Mouse (Mus musculus) heart, postnatal 0 days (tissue): ENCODE results near the gene Nudt6. TPM values are rescaled to one million over a fixed set of nuclear protein-coding genes. Genes with fewer than 3 reads are reported as not detected.

Experiments
- ATAC-seq: fragments of 200-750 bp; cut with Nextera tagmentation; 2 replicates; pipeline ENCODE4 v1.8.0; 2017; ENCODE audit warnings: low read depth, moderate number of reproducible peaks, moderate library complexity; ENCODE audit not compliant: insufficient read depth
- DNase-seq: peaks from one replicate; pipeline ENCODE4 v3.0.0-alpha.2; 2016; ENCODE audit warnings: low spot score
- H3K27ac ChIP-seq: fragments of 300-500 bp; sonication (generic); 2 replicates; pipeline ENCODE4 v1.5.1; 2014; ENCODE audit warnings: low read depth, mild to moderate bottlenecking
- H3K27me3 ChIP-seq: fragments of 300-500 bp; sonication (generic); 2 replicates; pipeline ENCODE4 v1.6.1; 2014; ENCODE audit warnings: low read length, mixed read lengths; ENCODE audit not compliant: control insufficient read depth, insufficient read depth
- H3K36me3 ChIP-seq: fragments of 300-500 bp; sonication (generic); replicated peaks from 2 replicates; pipeline ENCODE4 v1.6.1; 2014; ENCODE audit warnings: low read length, mixed read lengths; ENCODE audit not compliant: control insufficient read depth, insufficient read depth
- H3K4me1 ChIP-seq: fragments of 300-500 bp; sonication (generic); 2 replicates; pipeline ENCODE4 v1.6.1; 2014; ENCODE audit warnings: antibody characterized with exemption; ENCODE audit not compliant: control insufficient read depth, insufficient read depth
- H3K4me2 ChIP-seq: fragments of 300-500 bp; sonication (generic); 2 replicates; pipeline ENCODE4 v1.6.1; 2014; ENCODE audit warnings: low read depth, mild to moderate bottlenecking, low read length, moderate library complexity
- H3K4me3 ChIP-seq: fragments of 300-500 bp; sonication (generic); 2 replicates; pipeline ENCODE4 v1.5.1; 2014; ENCODE audit warnings: low read depth, low read length
- H3K9ac ChIP-seq: fragments of 300-500 bp; sonication (generic); replicated peaks from 2 replicates; pipeline ENCODE4 v1.6.1; 2014; ENCODE audit warnings: low read depth, low read length, mixed read lengths
- H3K9me3 ChIP-seq: fragments of 300-500 bp; sonication (generic); replicated peaks from 2 replicates; pipeline ENCODE4 v1.6.1; 2016; ENCODE audit warnings: low read length; ENCODE audit not compliant: control insufficient read depth
- CTCF ChIP-seq: IDR thresholded peaks from 2 replicates; pipeline ENCODE4 v1.5.1; 2016; ENCODE audit warnings: antibody characterized with exemption, control low read depth, low read depth
- EP300 ChIP-seq: IDR thresholded peaks from 2 replicates; pipeline ENCODE4 v1.6.1; 2016; ENCODE audit warnings: antibody characterized with exemption, low read depth
- WGBS: fragments of 180-500 bp; shearing (Covaris S2); extraction: QIAGEN DNeasy Blood & Tissue Kit; methylation state at CpG from one replicate; pipeline ENCODE4 v1.1.7; 2014; 5-methylcytosine and 5-hydroxymethylcytosine counted together
- polyA plus RNA-seq: library from polyadenylated mRNA; unstranded; fragments of >200 nt; fragmentation: Nextera tagmentation; extraction: Ambion mirVana; gene quantifications from 2 replicates; pipeline ENCODE4 v1.2.1, GENCODE M21; 2015
- total RNA-seq: library from RNA; depleted of rRNA; stranded (reverse); fragments of >200 nt; gene quantifications from 2 replicates; pipeline ENCODE4 v1.2.3, GENCODE M21; 2014; ENCODE audit warnings: low replicate concordance

Nudt6 gene
- total and polyA plus RNA-seq, 2 experiments from 2014 or later: 9.8 to 23.6 TPM

- Histone ChIP-seq H3K36me3 (no peaks in the 10 kb centered on the region), H3K4me2 (peak overlapping the region; percentile 82), H3K27ac (peak overlapping the region; percentile 98), H3K4me1 (peaks cover 12% of the 10 kb centered on the region), H3K27me3 (no peaks in the 10 kb centered on the region), H3K9ac (peak overlapping the region; percentile 64), H3K4me3 (peak overlapping the region; percentile 88), H3K9me3 (no peaks in the 10 kb centered on the region)
- ATAC-seq (peak; percentile 36), DNase-seq (peak; percentile 55)
- no peak for TF ChIP-seq EP300
- peak; percentile 5; the same call in 1 of the 2 replicates for TF ChIP-seq CTCF
- 0% methylated on average over 30 of the region's 30 CpGs for WGBS
Measured at GRCm38 (mm10) chr3:37418961-37419457, 1.0 kb downstream of the Nudt6 start.

DNA sequence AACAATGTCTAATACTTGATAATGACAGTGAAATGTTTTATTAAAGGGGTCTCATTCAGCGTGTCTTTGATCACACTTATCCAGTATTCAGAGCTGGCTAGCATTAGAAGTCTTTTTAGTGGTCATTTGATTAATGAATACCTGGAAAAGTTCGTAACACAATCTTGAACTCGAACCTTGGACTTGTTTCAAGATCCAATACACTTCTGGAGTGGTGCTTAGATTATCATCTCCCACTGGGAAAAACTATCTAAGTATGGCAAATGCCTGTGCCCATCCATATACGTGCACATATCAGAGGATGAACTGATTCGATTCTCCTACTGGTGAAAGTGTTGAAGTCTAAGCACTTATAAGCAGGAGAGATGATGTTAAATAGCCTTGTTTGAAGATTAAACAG lies 1.7 kb downstream of the Nudt6 start:
- H3K27ac ChIP-seq: peak overlapping the region; percentile 98
- H3K36me3 ChIP-seq: no peaks in the 10 kb centered on the region
- peaks cover 12% of the 10 kb centered on the region for H3K4me1 ChIP-seq
- TF ChIP-seq CTCF (no peak), EP300 (no peak)
- H3K9ac ChIP-seq: peak overlapping the region; percentile 64
- DNase-seq (no peak), ATAC-seq (no peak)
- H3K4me3 ChIP-seq: peak overlapping the region; percentile 88
- H3K4me2 ChIP-seq: peak overlapping the region; percentile 82
- no peaks in the 10 kb centered on the region for H3K27me3 ChIP-seq
- no peaks in the 10 kb centered on the region for H3K9me3 ChIP-seq
- WGBS: 67% methylated on average over 5 of the region's 5 CpGs

DNA sequence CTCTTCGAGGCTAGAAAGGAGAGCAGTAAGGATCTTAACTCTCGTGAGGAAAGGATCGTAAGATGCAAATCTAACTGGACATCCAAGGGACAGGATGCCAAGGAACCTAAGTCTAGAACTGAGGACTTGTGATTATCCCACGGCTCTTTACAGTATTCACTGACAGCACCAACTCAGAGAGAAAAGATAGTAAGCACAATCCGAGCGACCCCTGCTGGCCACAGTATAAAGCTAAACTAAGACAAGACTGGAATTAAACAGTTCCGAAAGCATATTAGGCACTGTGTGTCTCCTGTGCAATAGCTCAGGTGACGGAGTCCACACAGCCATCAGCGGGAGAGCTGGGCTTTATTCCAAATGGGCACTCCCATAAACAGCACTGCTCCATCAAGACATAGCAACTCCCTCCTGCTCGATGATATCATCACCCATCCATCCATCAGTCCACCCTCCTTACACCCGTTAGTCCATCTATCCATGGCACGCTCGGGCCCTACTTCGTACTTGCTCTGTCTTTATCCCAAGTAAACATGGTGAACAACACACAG lies 5.5 kb downstream of the Nudt6 start:
- DNase-seq (peak; percentile 84), ATAC-seq (0 out of 2 replicates have a peak, but pooled peaks have one; percentile 20)
- TF ChIP-seq CTCF (peak; percentile 85), EP300 (no peak)
- H3K27me3 ChIP-seq: no peaks in the 10 kb centered on the region
- H3K27ac ChIP-seq: no peak overlapping the region
- H3K4me1 ChIP-seq: no peaks in the 10 kb centered on the region
- H3K4me3 ChIP-seq: no peak overlapping the region
- H3K9ac ChIP-seq: no peak overlapping the region
- 42% methylated on average over 14 of the region's 14 CpGs for WGBS
- no peaks in the 10 kb centered on the region for H3K9me3 ChIP-seq
- no peak overlapping the region for H3K4me2 ChIP-seq
- no peaks in the 10 kb centered on the region; the same call in 1 of the 2 replicates for H3K36me3 ChIP-seq

GRCm38 (mm10) chr3:37413446-37413845 lies 6.6 kb downstream of the Nudt6 start:
- Histone ChIP-seq H3K4me1 (no peaks in the 10 kb centered on the region), H3K36me3 (no peaks in the 10 kb centered on the region; the same call in none of the 2 replicates), H3K4me3 (no peak overlapping the region), H3K9me3 (no peaks in the 10 kb centered on the region), H3K27me3 (no peaks in the 10 kb centered on the region), H3K9ac (no peak overlapping the region), H3K27ac (no peak overlapping the region), H3K4me2 (no peak overlapping the region)
- DNase-seq (no peak), ATAC-seq (no peak)
- TF ChIP-seq EP300 (no peak), CTCF (no peak)
- 92% methylated on average over 3 of the region's 3 CpGs for WGBS

DNA sequence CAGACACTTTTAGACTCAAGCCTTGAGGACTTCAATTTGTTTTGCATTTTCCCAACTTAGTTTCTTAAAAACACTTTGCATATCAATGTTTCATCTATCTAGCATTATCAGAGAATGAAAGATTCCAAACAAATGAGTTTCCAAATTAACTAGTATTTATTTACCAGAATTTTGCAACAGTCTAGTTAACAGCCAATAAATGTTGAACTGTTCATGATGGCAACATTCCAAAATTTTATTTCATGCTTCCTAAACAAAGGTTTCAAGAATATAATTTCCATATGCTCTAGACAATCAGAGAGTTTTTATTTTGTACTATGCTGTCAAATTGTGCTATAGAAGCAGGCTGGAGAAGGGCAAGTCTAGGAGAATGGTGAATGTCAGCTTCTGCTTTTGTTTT lies 12.4 kb downstream of the Nudt6 start:
- Histone ChIP-seq H3K4me3 (no peak overlapping the region), H3K27ac (no peak overlapping the region), H3K9ac (no peak overlapping the region), H3K27me3 (no peaks in the 10 kb centered on the region), H3K4me1 (no peaks in the 10 kb centered on the region), H3K9me3 (no peaks in the 10 kb centered on the region), H3K36me3 (peaks cover 18% of the 10 kb centered on the region), H3K4me2 (no peak overlapping the region)
- DNase-seq (no peak), ATAC-seq (no peak)
- no peak for TF ChIP-seq CTCF
- TF ChIP-seq EP300: no peak
